ENCODE assay signal across 8 mouse cellular contexts in the genomic region with DNA sequence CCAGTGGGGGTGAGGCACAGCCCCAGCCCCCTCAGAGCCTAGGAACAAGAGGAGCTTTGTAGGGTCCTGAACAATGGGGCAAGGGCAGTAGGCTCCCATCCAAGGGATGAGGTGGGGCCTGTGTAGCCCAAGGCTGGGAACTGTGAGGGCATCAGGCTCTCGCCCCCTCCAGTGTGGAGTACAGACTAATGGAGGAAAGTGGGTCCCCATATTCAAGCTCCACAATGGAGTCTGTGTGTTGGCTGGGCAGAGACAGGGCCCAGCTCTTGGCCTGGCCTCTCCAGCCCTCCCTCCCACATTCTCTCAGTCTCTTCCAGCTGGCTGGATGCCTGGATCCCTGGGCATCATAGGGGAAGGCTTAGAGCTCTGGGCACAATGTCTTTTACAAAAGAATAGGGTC. TPM values are rescaled to one million over a fixed set of nuclear protein-coding genes. Genes with fewer than 3 reads are reported as not detected.
DNase-seq lines count a peak whose midpoint lies in the region; ATAC-seq lines count a peak whose summit lies in the region.

No protein-coding gene starts in this region.

- no peak overlapping the region for H3K4me3 ChIP-seq in embryonic facial prominence, embryonic 13.5 days
- H3K4me3 ChIP-seq in hindbrain, embryonic 16.5 days (ENCODE audit: low read length), result peak overlapping the region; percentile 13
- peak overlapping the region; percentile 30; the same call in 1 of the 2 replicates for H3K4me3 ChIP-seq in midbrain, embryonic 15.5 days

- peak; percentile 95 for DNase-seq in retina, postnatal 1 day
- DNase-seq in retina, embryonic 14.5 days (ENCODE audit: low spot score), result no peak
- DNase-seq in thymus, postnatal 10 days (ENCODE audit: low spot score in 2 of 2), result no peak
- DNase-seq in ovary, postnatal 10 days (ENCODE audit: low spot score), result no peak

- H3K4me1 ChIP-seq in embryonic facial prominence, embryonic 13.5 days, result peaks cover 30% of the 10 kb centered on the region
- peaks cover 27% of the 10 kb centered on the region for H3K4me1 ChIP-seq in hindbrain, embryonic 16.5 days (ENCODE audit: control insufficient read depth, insufficient read depth, low read depth, low read length)
- H3K4me1 ChIP-seq in midbrain, embryonic 15.5 days, result peaks cover 63% of the 10 kb centered on the region

- no peak overlapping the region for H3K9ac ChIP-seq in embryonic facial prominence, embryonic 13.5 days
- H3K9ac ChIP-seq in hindbrain, embryonic 16.5 days (ENCODE audit: low read depth, low read length), result peak overlapping the region; percentile 44
- peak overlapping the region; percentile 20 for H3K9ac ChIP-seq in midbrain, embryonic 15.5 days

- ATAC-seq in embryonic facial prominence, embryonic 13.5 days (ENCODE audit: insufficient number of reproducible peaks, insufficient read depth, low FRiP score, low TSS enrichment, low read depth), result peak; percentile 20; the same call in 1 of the 2 replicates
- ATAC-seq in hindbrain, embryonic 16.5 days, result peak; percentile 80
- ATAC-seq in midbrain, embryonic 15.5 days (replicated peaks), result peak; percentile 78
- ATAC-seq in CD4-positive, CD25-positive, alpha-beta regulatory T cell, adult 4 months, result no peak

- H3K27me3 ChIP-seq in embryonic facial prominence, embryonic 13.5 days, result peaks cover 30% of the 10 kb centered on the region
- no peaks in the 10 kb centered on the region for H3K27me3 ChIP-seq in hindbrain, embryonic 16.5 days (replicated peaks; ENCODE audit: control insufficient read depth, insufficient read depth, low read length)
- H3K27me3 ChIP-seq in midbrain, embryonic 15.5 days (replicated peaks), result no peaks in the 10 kb centered on the region

- no peak overlapping the region; the same call in 1 of the 2 replicates for H3K4me2 ChIP-seq in embryonic facial prominence, embryonic 13.5 days
- H3K4me2 ChIP-seq in hindbrain, embryonic 16.5 days (ENCODE audit: low read length), result peak overlapping the region; percentile 44
- peak overlapping the region; percentile 48 for H3K4me2 ChIP-seq in midbrain, embryonic 15.5 days

- H3K27ac ChIP-seq in embryonic facial prominence, embryonic 13.5 days, result peak overlapping the region; percentile 55; the same call in 1 of the 2 replicates
- H3K27ac ChIP-seq in hindbrain, embryonic 16.5 days (ENCODE audit: low read depth, low read length), result peak overlapping the region; percentile 88
- peak overlapping the region; percentile 81 for H3K27ac ChIP-seq in midbrain, embryonic 15.5 days

- H3K36me3 ChIP-seq in embryonic facial prominence, embryonic 13.5 days, result no peaks in the 10 kb centered on the region
- H3K36me3 ChIP-seq in hindbrain, embryonic 16.5 days (ENCODE audit: control insufficient read depth, insufficient read depth, low read length), result peaks cover 6% of the 10 kb centered on the region
- 0 out of 2 replicates have a peak, but pooled peaks cover 3% of the 10 kb centered on the region for H3K36me3 ChIP-seq in midbrain, embryonic 15.5 days (replicated peaks)

- H3K9me3 ChIP-seq in embryonic facial prominence, embryonic 13.5 days, result no peaks in the 10 kb centered on the region
- no peaks in the 10 kb centered on the region for H3K9me3 ChIP-seq in hindbrain, embryonic 16.5 days (ENCODE audit: control insufficient read depth, low read length)
- no peaks in the 10 kb centered on the region for H3K9me3 ChIP-seq in midbrain, embryonic 15.5 days

- WGBS in embryonic facial prominence, embryonic 13.5 days, result 31% methylated on average over 1 of the region's 1 CpGs
- 22% methylated on average over 1 of the region's 1 CpGs for WGBS in hindbrain, embryonic 16.5 days
- WGBS in midbrain, embryonic 15.5 days, result 7% methylated on average over 1 of the region's 1 CpGs

RNA-seq across cellular contexts. Expression of a gene that starts 4.5 kb away (rescaled TPM):
- polyA plus RNA-seq in embryonic facial prominence, embryonic 13.5 days (2015; fragmentation: Nextera tagmentation; extraction: Ambion mirVana), result 3.7 and 5.9 TPM in 2 replicates
- 204 and 239 TPM in 2 replicates for polyA plus RNA-seq in hindbrain, embryonic 16.5 days (2015; fragmentation: Nextera tagmentation; extraction: Ambion mirVana)
- 115 and 144 TPM in 2 replicates for polyA plus RNA-seq in midbrain, embryonic 15.5 days (2015; fragmentation: Nextera tagmentation; extraction: Ambion mirVana)
- polyA plus RNA-seq in CD4-positive, CD25-positive, alpha-beta regulatory T cell, adult 4 months (2017; shearing (Covaris generic)), result under 1 TPM; 0.60 to 0.69 TPM

RNA-seq across cellular contexts. Expression of a gene that starts 13.1 kb away (rescaled TPM):
- 66.7 and 67.8 TPM in 2 replicates for polyA plus RNA-seq in embryonic facial prominence, embryonic 13.5 days (2015; fragmentation: Nextera tagmentation; extraction: Ambion mirVana)
- polyA plus RNA-seq in hindbrain, embryonic 16.5 days (2015; fragmentation: Nextera tagmentation; extraction: Ambion mirVana), result 57.4 and 75.4 TPM in 2 replicates
- polyA plus RNA-seq in midbrain, embryonic 15.5 days (2015; fragmentation: Nextera tagmentation; extraction: Ambion mirVana), result 102 and 104 TPM in 2 replicates
- 10 to 100 TPM; 23.4 to 27.4 TPM for polyA plus RNA-seq in CD4-positive, CD25-positive, alpha-beta regulatory T cell, adult 4 months (2017; shearing (Covaris generic))

RNA-seq across cellular contexts. Expression of a gene that starts 26.4 kb away (rescaled TPM):
- polyA plus RNA-seq in embryonic facial prominence, embryonic 13.5 days (2015; fragmentation: Nextera tagmentation; extraction: Ambion mirVana), result 4.6 and 5.4 TPM in 2 replicates
- 6.0 and 6.8 TPM in 2 replicates for polyA plus RNA-seq in hindbrain, embryonic 16.5 days (2015; fragmentation: Nextera tagmentation; extraction: Ambion mirVana)
- 5.2 and 6.0 TPM in 2 replicates for polyA plus RNA-seq in midbrain, embryonic 15.5 days (2015; fragmentation: Nextera tagmentation; extraction: Ambion mirVana)
- polyA plus RNA-seq in CD4-positive, CD25-positive, alpha-beta regulatory T cell, adult 4 months (2017; shearing (Covaris generic)), result 10 to 100 TPM in 1 of 2 experiments, 1 to 10 TPM in 1; 7.5 to 12.3 TPM

RNA-seq across cellular contexts. Expression of a gene that starts 40.9 kb away (rescaled TPM):
- polyA plus RNA-seq in embryonic facial prominence, embryonic 13.5 days (2015; fragmentation: Nextera tagmentation; extraction: Ambion mirVana), result 66.7 and 71.0 TPM in 2 replicates
- polyA plus RNA-seq in hindbrain, embryonic 16.5 days (2015; fragmentation: Nextera tagmentation; extraction: Ambion mirVana), result 8.5 and 9.7 TPM in 2 replicates
- polyA plus RNA-seq in midbrain, embryonic 15.5 days (2015; fragmentation: Nextera tagmentation; extraction: Ambion mirVana), result 6.2 and 6.4 TPM in 2 replicates
- not detected for polyA plus RNA-seq in CD4-positive, CD25-positive, alpha-beta regulatory T cell, adult 4 months (2017; shearing (Covaris generic))

Comparison
In these comparisons a context has a peak if more than half of its experiments do, and no peak if none do; other contexts are left out.
1. RNA of a gene that starts 4.5 kb away (polyA plus RNA-seq): 204 to 239 TPM in hindbrain, embryonic 16.5 days and 115 to 144 TPM in midbrain, embryonic 15.5 days; 3.7 to 5.9 TPM in embryonic facial prominence, embryonic 13.5 days and 0.60 to 0.69 TPM in CD4-positive, CD25-positive, alpha-beta regulatory T cell, adult 4 months; every median in the first group is over 10 times any median in the second.
2. Peak in every context shown above with its lines, with median percentiles within 50 percentile points of each other: H3K27ac ChIP-seq.